Mouse (Mus musculus) testis, adult 2 months (tissue): Measurements from ENCODE around the gene Nfib. TPM values are rescaled to one million over a fixed set of nuclear protein-coding genes. Genes with fewer than 3 reads are reported as not detected.

Experiments
- H3K27ac ChIP-seq: fragments of 200-500 bp; 2 replicates; pipeline ENCODE4 v1.5.1; 2012; ENCODE audit warnings: low read depth, low read length; ENCODE audit not compliant: control insufficient read depth, insufficient read depth
- H3K27me3 ChIP-seq: fragments of 200-500 bp; 2 replicates; pipeline ENCODE4 v1.6.1; 2012; ENCODE audit warnings: mild to moderate bottlenecking, low read length, moderate library complexity; ENCODE audit not compliant: control insufficient read depth, insufficient read depth
- H3K36me3 ChIP-seq: fragments of 200-500 bp; 2 replicates; pipeline ENCODE4 v1.6.1; 2012; ENCODE audit warnings: mild to moderate bottlenecking, low read length; ENCODE audit not compliant: control insufficient read depth, insufficient read depth
- H3K4me1 ChIP-seq: fragments of 200-500 bp; 2 replicates; pipeline ENCODE4 v1.6.1; 2012; ENCODE audit warnings: low read length; ENCODE audit not compliant: control insufficient read depth, insufficient read depth
- H3K4me3 ChIP-seq: fragments of 200-500 bp; 2 replicates; pipeline ENCODE4 v1.5.1; 2012; ENCODE audit warnings: low read depth, mild to moderate bottlenecking, low read length, moderate library complexity, mixed read lengths; ENCODE audit not compliant: control insufficient read depth
- CTCF ChIP-seq: fragments of 200-500 bp; IDR thresholded peaks from 2 replicates; pipeline ENCODE4 v1.5.1; 2012; ENCODE audit warnings: low read depth, mild to moderate bottlenecking, inconsistent platforms, low read length, moderate library complexity; ENCODE audit not compliant: control insufficient read depth, insufficient read depth, insufficient replicate concordance
- POLR2A ChIP-seq: fragments of 200-500 bp; IDR thresholded peaks from 2 replicates; pipeline ENCODE4 v1.6.1; 2012; ENCODE audit warnings: low read depth, mild to moderate bottlenecking, inconsistent platforms, low read length, moderate library complexity; ENCODE audit not compliant: control insufficient read depth
- polyA plus RNA-seq: library from polyadenylated mRNA; depleted of rRNA; stranded (reverse); fragments of >200 nt; gene quantifications from 2 replicates; pipeline ENCODE4 v1.2.3, GENCODE M21; 2012

Gene Nfib
- polyA plus RNA-seq, 1 experiment: 1.2 TPM

DNA sequence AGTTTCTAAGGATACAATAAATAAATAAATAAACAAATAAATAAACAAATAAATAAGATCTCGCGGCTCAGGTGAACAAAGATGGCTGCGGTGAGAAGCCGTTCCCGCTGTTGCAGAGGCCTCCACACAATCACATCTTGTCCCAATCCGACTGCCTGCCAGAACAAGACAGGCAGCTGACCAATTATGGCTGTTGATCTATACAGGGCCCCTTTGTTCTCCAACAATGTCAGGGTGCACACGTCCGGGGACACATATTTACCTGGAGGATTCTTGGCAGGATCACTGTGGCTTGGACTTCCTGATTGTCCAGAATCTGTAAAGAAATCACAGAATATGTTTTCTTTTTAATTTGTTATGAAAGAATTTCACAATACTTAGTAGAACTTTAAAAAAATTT lies 322.2 kb downstream of the Nfib start:
- Histone ChIP-seq H3K27me3 (no peaks in the 10 kb centered on the region), H3K36me3 (no peaks in the 10 kb centered on the region), H3K27ac (no peak overlapping the region), H3K4me3 (no peak overlapping the region), H3K4me1 (no peaks in the 10 kb centered on the region; the same call in 1 of the 2 replicates)
- no peak for TF ChIP-seq CTCF

DNA sequence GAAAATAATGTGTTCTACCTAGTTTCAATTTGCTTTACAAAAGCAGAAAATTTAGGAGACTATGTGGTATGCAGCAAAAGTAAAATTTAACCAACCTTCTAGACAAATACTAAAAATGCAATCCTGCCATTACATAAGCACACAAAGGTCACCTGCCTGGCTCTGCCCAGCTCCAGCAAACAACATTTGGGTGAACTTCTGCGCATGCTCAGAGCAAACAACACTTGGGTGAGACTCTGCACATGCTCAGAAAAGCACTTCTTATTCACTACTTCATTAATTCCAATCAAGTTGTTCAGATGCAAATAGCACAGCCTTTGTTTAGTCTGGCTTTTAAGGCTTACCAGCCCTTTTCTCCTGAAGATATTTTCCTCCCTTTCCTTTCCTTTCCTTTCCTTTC lies 323.8 kb downstream of the Nfib start:
- Histone ChIP-seq H3K27ac (no peak overlapping the region), H3K4me3 (no peak overlapping the region), H3K27me3 (no peaks in the 10 kb centered on the region), H3K4me1 (no peaks in the 10 kb centered on the region; the same call in 1 of the 2 replicates), H3K36me3 (no peaks in the 10 kb centered on the region)
- no peak for TF ChIP-seq CTCF
- no peak for TF ChIP-seq POLR2A

DNA sequence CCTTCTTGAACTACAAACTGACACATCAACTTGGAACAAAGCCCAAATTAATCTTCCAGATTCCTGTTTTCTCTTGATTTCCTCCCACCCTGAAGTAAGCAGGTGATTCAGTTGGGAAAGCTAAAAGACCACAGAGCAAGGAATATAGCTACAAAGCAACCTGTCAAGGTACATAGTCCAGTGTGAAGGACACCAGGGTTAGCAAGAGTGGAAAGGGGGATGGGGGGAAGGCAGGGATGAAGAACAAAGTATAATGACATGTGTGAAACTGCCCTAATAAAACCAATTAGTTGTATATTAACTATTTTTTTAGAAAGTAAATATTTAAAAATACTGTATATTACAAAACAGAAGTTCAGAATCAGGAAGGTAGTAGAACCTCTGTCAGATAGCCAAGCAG lies 325.0 kb downstream of the Nfib start:
- Histone ChIP-seq H3K4me3 (no peak overlapping the region), H3K4me1 (no peaks in the 10 kb centered on the region; the same call in 1 of the 2 replicates), H3K36me3 (no peaks in the 10 kb centered on the region), H3K27ac (no peak overlapping the region), H3K27me3 (no peaks in the 10 kb centered on the region)
- TF ChIP-seq CTCF: no peak
- no peak for TF ChIP-seq POLR2A

DNA sequence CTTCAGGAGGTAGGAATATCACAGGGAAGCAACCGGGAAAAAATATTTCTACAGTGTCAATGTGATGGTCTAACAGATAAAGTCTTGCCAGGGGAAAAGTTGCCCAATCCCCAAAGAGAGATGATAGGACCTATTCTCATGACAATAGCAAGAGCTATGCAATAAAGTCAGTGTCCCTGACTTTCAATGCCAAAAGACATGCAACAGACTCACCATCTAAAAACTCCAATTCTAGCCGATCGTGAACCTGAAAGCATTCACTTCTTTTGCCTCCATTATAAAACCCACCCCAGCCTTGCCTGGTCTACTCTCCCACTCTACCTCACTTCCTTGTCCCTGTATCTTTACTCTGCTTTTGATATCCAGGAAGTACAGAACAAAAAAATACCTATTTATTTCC lies 327.5 kb downstream of the Nfib start:
- TF ChIP-seq CTCF (no peak), POLR2A (no peak)
- Histone ChIP-seq H3K4me3 (no peak overlapping the region), H3K27me3 (no peaks in the 10 kb centered on the region), H3K27ac (no peak overlapping the region), H3K36me3 (no peaks in the 10 kb centered on the region), H3K4me1 (no peaks in the 10 kb centered on the region)

DNA sequence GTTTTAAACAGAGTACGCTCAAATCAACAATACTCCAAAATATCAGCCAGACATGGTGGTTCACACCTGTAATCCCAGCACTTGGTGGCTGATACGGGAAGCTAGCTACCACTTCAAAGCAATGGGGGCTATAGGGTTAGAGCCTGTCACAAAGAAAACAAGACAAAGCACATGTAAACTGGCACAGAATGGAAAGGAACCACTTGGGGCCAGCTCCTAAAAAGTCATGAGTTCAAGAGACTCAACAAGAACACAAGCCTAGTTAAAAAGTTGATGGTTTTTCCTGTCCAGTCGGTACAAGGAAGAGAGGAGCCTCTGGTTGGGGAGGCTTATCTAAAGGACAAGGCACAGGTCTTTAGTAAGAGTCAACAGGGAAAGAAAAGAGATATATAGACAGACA lies 327.9 kb downstream of the Nfib start:
- no peaks in the 10 kb centered on the region for H3K27me3 ChIP-seq
- no peak overlapping the region for H3K4me3 ChIP-seq
- H3K4me1 ChIP-seq: no peaks in the 10 kb centered on the region
- no peak for TF ChIP-seq CTCF
- no peak for TF ChIP-seq POLR2A
- no peak overlapping the region for H3K27ac ChIP-seq
- H3K36me3 ChIP-seq: no peaks in the 10 kb centered on the region

DNA sequence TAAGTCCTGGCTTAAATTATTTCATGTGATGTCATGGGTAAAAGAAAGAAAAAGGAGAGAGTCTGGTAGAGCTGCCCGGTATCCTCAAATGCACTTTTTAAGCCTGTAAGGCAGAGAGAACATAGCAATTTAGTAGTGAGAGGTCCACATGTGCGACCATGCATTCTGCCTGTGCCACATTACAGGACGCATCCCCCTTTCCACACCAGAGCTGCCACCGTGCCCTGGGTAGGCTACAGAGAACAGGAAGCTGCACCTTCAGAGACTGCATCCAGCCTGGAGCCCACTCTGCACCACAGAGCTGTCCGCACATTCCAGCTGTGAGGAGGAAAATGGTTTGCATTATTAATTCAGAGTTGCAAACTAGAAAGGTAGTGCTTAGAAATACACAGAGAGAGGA lies 331.0 kb downstream of the Nfib start:
- H3K4me3 ChIP-seq: no peak overlapping the region
- no peaks in the 10 kb centered on the region for H3K27me3 ChIP-seq
- H3K27ac ChIP-seq: no peak overlapping the region
- H3K36me3 ChIP-seq: no peaks in the 10 kb centered on the region
- H3K4me1 ChIP-seq: no peaks in the 10 kb centered on the region
- TF ChIP-seq CTCF (no peak), POLR2A (no peak)

DNA sequence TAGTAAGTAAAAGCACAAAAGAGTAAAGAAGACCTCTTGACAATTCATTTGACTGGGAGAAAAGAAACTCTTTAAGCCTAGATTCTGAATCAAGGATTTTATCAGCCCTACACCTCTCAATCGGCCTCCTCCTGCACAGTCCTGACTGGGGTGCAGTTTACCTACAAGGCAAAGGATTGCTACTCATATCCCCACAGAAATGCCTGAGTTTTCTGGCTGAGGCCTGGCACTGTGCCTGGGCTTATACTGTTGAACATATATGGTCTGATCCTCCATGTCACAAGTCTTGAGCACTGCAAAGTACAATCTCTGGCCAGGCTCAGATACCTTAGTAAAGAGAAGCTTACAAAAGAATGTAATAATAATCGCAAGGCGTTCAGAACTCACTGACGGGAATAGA lies 333.3 kb downstream of the Nfib start:
- Histone ChIP-seq H3K27ac (no peak overlapping the region), H3K27me3 (no peaks in the 10 kb centered on the region), H3K4me1 (no peaks in the 10 kb centered on the region), H3K4me3 (no peak overlapping the region), H3K36me3 (no peaks in the 10 kb centered on the region)
- TF ChIP-seq POLR2A (no peak), CTCF (no peak)

DNA sequence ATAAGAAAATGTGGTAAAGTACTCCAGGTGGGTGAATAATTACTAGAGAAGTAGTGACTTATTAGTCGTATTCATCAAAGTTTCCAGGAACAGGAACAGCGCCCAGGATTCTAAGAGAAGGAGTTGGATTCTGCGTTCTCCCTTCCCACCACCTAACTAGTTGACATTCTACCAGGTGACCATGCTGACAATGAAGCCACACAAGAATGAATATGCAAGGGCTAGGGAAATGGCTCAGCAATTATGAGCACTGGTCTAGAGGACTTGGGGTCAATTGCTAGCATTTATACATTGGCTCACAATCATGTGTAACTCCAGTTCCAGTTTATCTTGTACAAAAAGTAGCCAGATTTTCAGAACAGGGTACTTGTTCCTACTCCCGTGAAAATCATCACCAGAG lies 334.1 kb downstream of the Nfib start:
- Histone ChIP-seq H3K27ac (no peak overlapping the region), H3K36me3 (no peaks in the 10 kb centered on the region), H3K4me1 (no peaks in the 10 kb centered on the region), H3K27me3 (no peaks in the 10 kb centered on the region), H3K4me3 (no peak overlapping the region)
- TF ChIP-seq CTCF (no peak), POLR2A (no peak)
